Comparison of ENCODE assay signal across 17 mouse cellular contexts in genomic region chr6:27617472-27617871, GRCm38 (mm10).
DNase-seq lines count a peak whose midpoint lies in the region; ATAC-seq and TF ChIP-seq lines count a peak whose summit lies in the region.
"Had no signal": no experiment of that assay in that cellular context is flagged by ENCODE, and none has a peak within 500 bp of the region (broad histone marks: within the 10 kb centered on the region; RNA-seq: fewer than 3 reads in every experiment).

No protein-coding gene starts in this region.

- H3K9me3 ChIP-seq in hindbrain, postnatal 0 days (ENCODE audit: low read length) = no peaks in the 10 kb centered on the region
- no peaks in the 10 kb centered on the region for H3K9me3 ChIP-seq in hindbrain, embryonic 12.5 days (replicated peaks)
- H3K9me3 ChIP-seq in forebrain, embryonic 13.5 days (replicated peaks) = no peaks in the 10 kb centered on the region
- no peaks in the 10 kb centered on the region for H3K9me3 ChIP-seq in midbrain, embryonic 16.5 days (replicated peaks; ENCODE audit: control insufficient read depth, low read length, poor library complexity, severe bottlenecking)
- no peaks in the 10 kb centered on the region for H3K9me3 ChIP-seq in limb, embryonic 10.5 days (replicated peaks)
- H3K9me3 ChIP-seq: limb, embryonic 12.5 days; neural tube, embryonic 13.5 days; stomach, embryonic 15.5 days had no signal

- H3K9ac ChIP-seq in hindbrain, postnatal 0 days (replicated peaks; ENCODE audit: low read length) = no peak overlapping the region
- no peak overlapping the region for H3K9ac ChIP-seq in hindbrain, embryonic 12.5 days
- no peak overlapping the region for H3K9ac ChIP-seq in forebrain, embryonic 13.5 days
- H3K9ac ChIP-seq in midbrain, embryonic 16.5 days (ENCODE audit: low read depth, low read length) = no peak overlapping the region
- H3K9ac ChIP-seq: limb, embryonic 12.5 days; liver, embryonic 14.5 days; neural tube, embryonic 13.5 days; stomach, embryonic 15.5 days had no signal

- ATAC-seq in hindbrain, postnatal 0 days = 0 out of 2 replicates have a peak, but pooled peaks have one; percentile 27
- ATAC-seq in hindbrain, embryonic 12.5 days (ENCODE audit: low FRiP score) = no peak
- peak; percentile 59 for ATAC-seq in forebrain, embryonic 13.5 days
- ATAC-seq in midbrain, embryonic 16.5 days = 0 out of 2 replicates have a peak, but pooled peaks have one; percentile 42

- no peaks in the 10 kb centered on the region for H3K27me3 ChIP-seq in hindbrain, postnatal 0 days (ENCODE audit: insufficient read depth, low read length)
- H3K27me3 ChIP-seq in hindbrain, embryonic 12.5 days = no peaks in the 10 kb centered on the region
- H3K27me3 ChIP-seq in forebrain, embryonic 13.5 days = no peaks in the 10 kb centered on the region
- H3K27me3 ChIP-seq in midbrain, embryonic 16.5 days (ENCODE audit: control insufficient read depth, insufficient read depth, low read depth, low read length) = no peaks in the 10 kb centered on the region
- H3K27me3 ChIP-seq in limb, embryonic 10.5 days (ENCODE audit: low read depth, poor library complexity, severe bottlenecking) = no peaks in the 10 kb centered on the region
- H3K27me3 ChIP-seq: CH12.LX; limb, embryonic 12.5 days; neural tube, embryonic 13.5 days; stomach, embryonic 15.5 days had no signal

- H3K4me3 ChIP-seq in hindbrain, postnatal 0 days (ENCODE audit: low read length) = no peak overlapping the region
- H3K4me3 ChIP-seq in hindbrain, embryonic 12.5 days = no peak overlapping the region
- H3K4me3 ChIP-seq in forebrain, embryonic 13.5 days = no peak overlapping the region
- H3K4me3 ChIP-seq in midbrain, embryonic 16.5 days (ENCODE audit: low read depth, low read length) = no peak overlapping the region
- H3K4me3 ChIP-seq in limb, embryonic 10.5 days = no peak overlapping the region
- H3K4me3 ChIP-seq: limb, embryonic 12.5 days; neural tube, embryonic 13.5 days; stomach, embryonic 15.5 days had no signal

- no peak overlapping the region for H3K27ac ChIP-seq in hindbrain, postnatal 0 days
- no peak overlapping the region for H3K27ac ChIP-seq in hindbrain, embryonic 12.5 days
- H3K27ac ChIP-seq in forebrain, embryonic 13.5 days = no peak overlapping the region
- no peak overlapping the region for H3K27ac ChIP-seq in midbrain, embryonic 16.5 days (ENCODE audit: low read length)
- no peak overlapping the region for H3K27ac ChIP-seq in limb, embryonic 10.5 days
- H3K27ac ChIP-seq: limb, embryonic 12.5 days; liver, embryonic 14.5 days; neural tube, embryonic 13.5 days; stomach, embryonic 15.5 days had no signal

- H3K36me3 ChIP-seq in hindbrain, postnatal 0 days (ENCODE audit: insufficient read depth, low read length) = no peaks in the 10 kb centered on the region
- no peaks in the 10 kb centered on the region for H3K36me3 ChIP-seq in hindbrain, embryonic 12.5 days
- H3K36me3 ChIP-seq in forebrain, embryonic 13.5 days (ENCODE audit: poor library complexity, severe bottlenecking) = no peaks in the 10 kb centered on the region
- H3K36me3 ChIP-seq in midbrain, embryonic 16.5 days (ENCODE audit: control insufficient read depth, insufficient read depth, low read length) = no peaks in the 10 kb centered on the region
- H3K36me3 ChIP-seq in limb, embryonic 10.5 days = no peaks in the 10 kb centered on the region
- H3K36me3 ChIP-seq: limb, embryonic 12.5 days; neural tube, embryonic 13.5 days; stomach, embryonic 15.5 days had no signal

- H3K4me1 ChIP-seq in hindbrain, postnatal 0 days (ENCODE audit: insufficient read depth, low read length) = no peaks in the 10 kb centered on the region
- 0 out of 2 replicates have a peak, but pooled peaks cover 2% of the 10 kb centered on the region for H3K4me1 ChIP-seq in hindbrain, embryonic 12.5 days
- no peaks in the 10 kb centered on the region for H3K4me1 ChIP-seq in forebrain, embryonic 13.5 days
- no peaks in the 10 kb centered on the region for H3K4me1 ChIP-seq in midbrain, embryonic 16.5 days (ENCODE audit: control insufficient read depth, insufficient read depth, low read length)
- H3K4me1 ChIP-seq in limb, embryonic 10.5 days = no peaks in the 10 kb centered on the region
- H3K4me1 ChIP-seq: limb, embryonic 12.5 days; neural tube, embryonic 13.5 days; stomach, embryonic 15.5 days had no signal

- no peak for TF ChIP-seq CTCF in hindbrain, postnatal 0 days (IDR thresholded peaks at IDR 0.05; ENCODE audit: low read depth)

- DNase-seq in cerebellum, adult 9-11 months = peak; percentile 6
- DNase-seq in cerebellum, adult 9-10 months = no peak
- peak; percentile 12 for DNase-seq in hindbrain, postnatal 0 days (ENCODE audit: low spot score)
- DNase-seq in limb, embryonic 10.5 days (ENCODE audit: low spot score) = no peak
- no peak for DNase-seq in adipocyte (ENCODE audit: low spot score)
- DNase-seq: adrenal gland, adult 2 months; gastrocnemius, postnatal 10 days; heart, postnatal 14 days; lung, postnatal 10 days had no signal

- WGBS in hindbrain, postnatal 0 days = 42% methylated on average over 4 of the region's 4 CpGs
- WGBS in hindbrain, embryonic 12.5 days = 46% methylated on average over 4 of the region's 4 CpGs
- 50% methylated on average over 4 of the region's 4 CpGs for WGBS in forebrain, embryonic 13.5 days
- 39% methylated on average over 4 of the region's 4 CpGs for WGBS in midbrain, embryonic 16.5 days
- WGBS in limb, embryonic 10.5 days = 87% methylated on average over 4 of the region's 4 CpGs

- no peak overlapping the region for H3K4me2 ChIP-seq in hindbrain, postnatal 0 days (ENCODE audit: low read depth, low read length)
- no peak overlapping the region for H3K4me2 ChIP-seq in hindbrain, embryonic 12.5 days (replicated peaks)
- no peak overlapping the region for H3K4me2 ChIP-seq in forebrain, embryonic 13.5 days
- no peak overlapping the region for H3K4me2 ChIP-seq in midbrain, embryonic 16.5 days (ENCODE audit: low read length)
- H3K4me2 ChIP-seq: limb, embryonic 12.5 days; neural tube, embryonic 13.5 days; stomach, embryonic 15.5 days had no signal

Comparison
In these comparisons a context has a peak if more than half of its experiments do, and no peak if none do; other contexts are left out.
1. DNase-seq: peak in cerebellum, adult 9-11 months (single experiment) and hindbrain, postnatal 0 days (single experiment); none in cerebellum, adult 9-10 months (single experiment), limb, embryonic 10.5 days (single experiment) and adipocyte (single experiment).